ENCODE assay signal across 11 mouse cellular contexts in the genomic region with DNA sequence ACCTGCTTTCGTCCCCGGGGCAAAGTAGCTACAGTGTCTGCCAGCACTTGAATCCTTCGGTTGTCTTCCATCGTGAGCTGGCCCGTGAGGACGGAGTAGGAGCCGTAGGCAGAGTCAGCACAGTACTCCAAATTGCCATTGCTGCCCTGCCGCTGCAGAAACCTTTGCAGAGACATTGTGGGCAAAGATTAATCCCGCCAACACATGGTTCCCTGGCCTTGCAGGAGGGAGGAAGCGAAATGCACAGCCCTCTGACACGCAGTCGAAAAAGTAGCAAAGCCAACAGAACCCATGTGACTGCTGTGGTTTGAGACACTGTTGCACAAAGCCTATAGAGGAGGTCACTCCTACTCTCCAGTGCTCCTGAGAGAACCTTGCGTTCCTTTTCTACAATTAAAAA. TPM values are rescaled to one million over a fixed set of nuclear protein-coding genes. Genes with fewer than 3 reads are reported as not detected.
DNase-seq lines count a peak whose midpoint lies in the region; ATAC-seq and TF ChIP-seq lines count a peak whose summit lies in the region.
"Had no signal": no experiment of that assay in that cellular context is flagged by ENCODE, and none has a peak within 500 bp of the region (broad histone marks: within the 10 kb centered on the region; RNA-seq: fewer than 3 reads in every experiment).

No protein-coding gene starts in this region.

- peak overlapping the region; percentile 41 for H3K27ac ChIP-seq in liver, embryonic 16.5 days (ENCODE audit: low read length)
- H3K27ac ChIP-seq in small intestine, adult 2 months (ENCODE audit: insufficient read depth, low read depth, low read length): peak overlapping the region; percentile 96
- H3K27ac ChIP-seq in midbrain, embryonic 16.5 days (ENCODE audit: low read length): no peak overlapping the region
- H3K27ac ChIP-seq: embryonic facial prominence, embryonic 13.5 days; intestine, embryonic 15.5 days had no signal

- peak; percentile 15 for ATAC-seq in CD4-positive, CD25-positive, alpha-beta regulatory T cell, adult 4 months
- ATAC-seq in liver, embryonic 16.5 days (ENCODE audit: low read depth): peak; percentile 38; the same call in 1 of the 2 replicates
- ATAC-seq in midbrain, embryonic 16.5 days: no peak
- ATAC-seq: intestine, embryonic 15.5 days had no signal

- H3K4me1 ChIP-seq in liver, embryonic 16.5 days (ENCODE audit: control insufficient read depth, low read depth, low read length): no peaks in the 10 kb centered on the region; the same call in 1 of the 2 replicates
- H3K4me1 ChIP-seq in small intestine, adult 2 months (ENCODE audit: control insufficient read depth, insufficient read depth, insufficient read length, low read length): peaks cover 14% of the 10 kb centered on the region; the same call in 1 of the 2 replicates
- no peaks in the 10 kb centered on the region for H3K4me1 ChIP-seq in midbrain, embryonic 16.5 days (ENCODE audit: control insufficient read depth, insufficient read depth, low read length)
- H3K4me1 ChIP-seq: intestine, embryonic 15.5 days had no signal

- no peaks in the 10 kb centered on the region for H3K36me3 ChIP-seq in liver, embryonic 16.5 days (ENCODE audit: control insufficient read depth, insufficient read depth)
- no peaks in the 10 kb centered on the region for H3K36me3 ChIP-seq in small intestine, adult 2 months (ENCODE audit: control insufficient read depth, insufficient read depth, low read length)
- no peaks in the 10 kb centered on the region for H3K36me3 ChIP-seq in midbrain, embryonic 16.5 days (ENCODE audit: control insufficient read depth, insufficient read depth, low read length)
- H3K36me3 ChIP-seq: embryonic facial prominence, embryonic 13.5 days; intestine, embryonic 15.5 days had no signal

- TF ChIP-seq CTCF in small intestine, adult 2 months (IDR thresholded peaks at IDR 0.05; ENCODE audit: extremely low read depth, insufficient read length, insufficient replicate concordance, low read depth, low read length): no peak

- H3K9ac ChIP-seq in liver, embryonic 16.5 days (ENCODE audit: low read depth, low read length): no peak overlapping the region
- H3K9ac ChIP-seq in midbrain, embryonic 16.5 days (ENCODE audit: low read depth, low read length): no peak overlapping the region
- H3K9ac ChIP-seq: embryonic facial prominence, embryonic 13.5 days; intestine, embryonic 15.5 days had no signal

- peak; percentile 83 for TF ChIP-seq POLR2A in small intestine, adult 2 months (IDR thresholded peaks at IDR 0.05; ENCODE audit: low read depth, low read length)

- intact Hi-C loops in gastrocnemius, postnatal 14 days (cut with DNase I; ENCODE audit: low total_unique reads): no loop called here

- no peaks in the 10 kb centered on the region for H3K27me3 ChIP-seq in liver, embryonic 16.5 days (ENCODE audit: control insufficient read depth, insufficient read depth, low read depth, low read length)
- no peaks in the 10 kb centered on the region for H3K27me3 ChIP-seq in small intestine, adult 2 months (ENCODE audit: control insufficient read depth, insufficient read depth, low read length)
- no peaks in the 10 kb centered on the region for H3K27me3 ChIP-seq in midbrain, embryonic 16.5 days (ENCODE audit: control insufficient read depth, insufficient read depth, low read depth, low read length)
- H3K27me3 ChIP-seq: embryonic facial prominence, embryonic 13.5 days; intestine, embryonic 15.5 days had no signal

- H3K9me3 ChIP-seq in liver, embryonic 16.5 days (replicated peaks; ENCODE audit: control insufficient read depth, low read length): no peaks in the 10 kb centered on the region
- no peaks in the 10 kb centered on the region for H3K9me3 ChIP-seq in midbrain, embryonic 16.5 days (replicated peaks; ENCODE audit: control insufficient read depth, low read length, poor library complexity, severe bottlenecking)
- H3K9me3 ChIP-seq: embryonic facial prominence, embryonic 13.5 days; intestine, embryonic 15.5 days had no signal

- peak overlapping the region; percentile 53 for H3K4me2 ChIP-seq in liver, embryonic 16.5 days (ENCODE audit: low read depth, low read length)
- H3K4me2 ChIP-seq in midbrain, embryonic 16.5 days (ENCODE audit: low read length): no peak overlapping the region
- H3K4me2 ChIP-seq: embryonic facial prominence, embryonic 13.5 days; intestine, embryonic 15.5 days had no signal

- 29% methylated on average over 13 of the region's 13 CpGs for WGBS in liver, embryonic 16.5 days (ENCODE audit: insufficient replicate concordance)
- 88% methylated on average over 13 of the region's 13 CpGs for WGBS in small intestine, adult 2 months
- WGBS in midbrain, embryonic 16.5 days: 94% methylated on average over 13 of the region's 13 CpGs

- peak overlapping the region; percentile 46 for H3K4me3 ChIP-seq in liver, embryonic 16.5 days (ENCODE audit: low read depth, low read length)
- peak overlapping the region; percentile 89 for H3K4me3 ChIP-seq in small intestine, adult 2 months (ENCODE audit: low read depth, low read length)
- H3K4me3 ChIP-seq in midbrain, embryonic 16.5 days (ENCODE audit: low read depth, low read length): no peak overlapping the region
- H3K4me3 ChIP-seq: embryonic facial prominence, embryonic 13.5 days; intestine, embryonic 15.5 days had no signal

- peak; percentile 67 for DNase-seq in A20 (ENCODE audit: low read depth, low spot score)
- no peak for DNase-seq in cerebellum, postnatal 10 days
- DNase-seq in gastrocnemius, postnatal 14 days: no peak
- DNase-seq in right cerebral cortex, postnatal 25 days: no peak
- DNase-seq: right cerebral cortex, postnatal 4 days had no signal

RNA-seq across cellular contexts. Expression of a gene that starts 35.5 kb away (rescaled TPM):
- polyA plus RNA-seq in CD4-positive, CD25-positive, alpha-beta regulatory T cell, adult 4 months (2017; shearing (Covaris generic)): 100 to 1,000 TPM; 430 to 456 TPM
- polyA plus RNA-seq in liver, embryonic 16.5 days (2015; fragmentation: Nextera tagmentation; extraction: Ambion mirVana): 4.0 and 4.3 TPM in 2 replicates
- 5.2 and 24.2 TPM in 2 replicates for polyA plus RNA-seq in small intestine, adult 2 months (2012; rRNA removed)
- 0.44 TPM in 1 of 2 replicates, not detected in the other for polyA plus RNA-seq in midbrain, embryonic 16.5 days (2015; fragmentation: Nextera tagmentation; extraction: Ambion mirVana)
- total RNA-seq in gastrocnemius, postnatal 14 days (2021): under 1 TPM; 0.13 to 0.37 TPM

Comparison
In these comparisons a context has a peak if more than half of its experiments do, and no peak if none do; other contexts are left out.
1. RNA of a gene that starts 35.5 kb away (polyA plus RNA-seq): 430 to 456 TPM in CD4-positive, CD25-positive, alpha-beta regulatory T cell, adult 4 months; 5.2 to 24.2 TPM in small intestine, adult 2 months, 4.0 to 4.3 TPM in liver, embryonic 16.5 days and 0.44 TPM in midbrain, embryonic 16.5 days; every median in the first group is over 10 times any median in the second.